Comparison of ENCODE assay signal across 8 mouse cellular contexts in genomic region chr5:20880797-20881775, GRCm38 (mm10). TPM values are rescaled to one million over a fixed set of nuclear protein-coding genes. Genes with fewer than 3 reads are reported as not detected.
DNase-seq lines count a peak whose midpoint lies in the region; ATAC-seq and TF ChIP-seq lines count a peak whose summit lies in the region.

No protein-coding gene starts in this region.

- peak overlapping the region; percentile 74 for H3K9ac ChIP-seq in hindbrain, postnatal 0 days (replicated peaks; ENCODE audit: low read length)

- WGBS in hindbrain, postnatal 0 days, result 2% methylated on average over 48 of the region's 64 CpGs
- WGBS in macrophage (ENCODE audit: missing documents), result 1% methylated on average over 59 of the region's 64 CpGs

- peak; percentile 59 for DNase-seq in NIH3T3 (ENCODE audit: low read depth)
- peak; percentile 67 to 74 for DNase-seq in cerebellum, postnatal 14 days
- peak; percentile 48 to 56 for DNase-seq in frontal cortex, postnatal 36 days (ENCODE audit: low spot score in 2 of 2)
- DNase-seq in hindbrain, postnatal 0 days (ENCODE audit: low spot score), result peak; percentile 72
- DNase-seq in left cerebral cortex, adult 9 months (ENCODE audit: low spot score in 2 of 2), result peak; percentile 25 to 50
- DNase-seq in right cerebral cortex, adult 18-20 months, result peak; percentile 68
- DNase-seq in urinary bladder, adult 18-20 months (ENCODE audit: low spot score in 2 of 2), result peak; percentile 28 to 56

- H3K27ac ChIP-seq in hindbrain, postnatal 0 days, result peak overlapping the region; percentile 94
- no peak overlapping the region for H3K27ac ChIP-seq in macrophage

- no peaks in the 10 kb centered on the region for H3K36me3 ChIP-seq in hindbrain, postnatal 0 days (ENCODE audit: insufficient read depth, low read length)
- H3K36me3 ChIP-seq in macrophage (ENCODE audit: inconsistent target), result no peaks in the 10 kb centered on the region

- peak overlapping the region; percentile 83 for H3K4me3 ChIP-seq in hindbrain, postnatal 0 days (ENCODE audit: low read length)
- peak overlapping the region; percentile 48 for H3K4me3 ChIP-seq in macrophage (ENCODE audit: inconsistent target)

- peak overlapping the region; percentile 63 for H3K4me2 ChIP-seq in hindbrain, postnatal 0 days (ENCODE audit: low read depth, low read length)

- H3K4me1 ChIP-seq in hindbrain, postnatal 0 days (ENCODE audit: insufficient read depth, low read length), result peaks cover 10% of the 10 kb centered on the region

- ATAC-seq in hindbrain, postnatal 0 days, result no peak

- no peaks in the 10 kb centered on the region for H3K27me3 ChIP-seq in hindbrain, postnatal 0 days (ENCODE audit: insufficient read depth, low read length)

- TF ChIP-seq CTCF in hindbrain, postnatal 0 days (IDR thresholded peaks at IDR 0.05; ENCODE audit: low read depth), result peak; percentile 15; the same call in 1 of the 2 replicates

- peaks cover 75% of the 10 kb centered on the region for H3K79me2 ChIP-seq in macrophage (ENCODE audit: inconsistent target)

- no peaks in the 10 kb centered on the region for H3K9me3 ChIP-seq in hindbrain, postnatal 0 days (ENCODE audit: low read length)

RNA-seq across cellular contexts. Expression of gene Phtf2, which starts 0.8 kb away (rescaled TPM):
- 17.4 and 18.8 TPM in 2 replicates for total RNA-seq in hindbrain, postnatal 0 days (2014; rRNA removed)
- 18.9 and 20.7 TPM in 2 replicates for polyA plus RNA-seq in hindbrain, postnatal 0 days (2015; fragmentation: Nextera tagmentation; extraction: Ambion mirVana)
- 10 to 100 TPM; 15.2 to 92.3 (median 30.3) TPM for total RNA-seq in macrophage (2018; cell fraction: chromatin; rRNA removed)
- total RNA-seq in macrophage (2018; cell fraction: cytosol; rRNA removed), result 10 to 100 TPM; 13.3 to 21.9 (median 14.9) TPM
- total RNA-seq in macrophage (2018; cell fraction: nucleus; rRNA removed), result 10 to 100 TPM; 15.4 to 56.7 (median 31.2) TPM
- polyA plus RNA-seq in macrophage (2018), result 8.7 to 13.8 TPM (median 9.2 TPM) in 3 replicates

RNA-seq across cellular contexts. Expression of gene Tmem60, which starts 0.9 kb away (rescaled TPM):
- 14.0 and 19.4 TPM in 2 replicates for total RNA-seq in hindbrain, postnatal 0 days (2014; rRNA removed)
- 76.1 and 76.8 TPM in 2 replicates for polyA plus RNA-seq in hindbrain, postnatal 0 days (2015; fragmentation: Nextera tagmentation; extraction: Ambion mirVana)
- total RNA-seq in macrophage (2018; cell fraction: chromatin; rRNA removed), result 10 to 100 TPM in 9 of 26 experiments, 1 to 10 TPM in 17; 2.9 to 19.7 (median 7.4) TPM
- 10 to 100 TPM; 16.4 to 26.3 (median 21.3) TPM for total RNA-seq in macrophage (2018; cell fraction: cytosol; rRNA removed)
- total RNA-seq in macrophage (2018; cell fraction: nucleus; rRNA removed), result 10 to 100 TPM in 17 of 26 experiments, 1 to 10 TPM in 9; 2.1 to 33.3 (median 12.0) TPM
- polyA plus RNA-seq in macrophage (2018), result 11.2 to 27.0 TPM (median 24.9 TPM) in 3 replicates
